Mouse (Mus musculus) hindlimb bud, embryonic 11.5 days (tissue): Measurements from ENCODE around the gene Cx3cl1.

Experiments used
- DNase-seq: peaks from one replicate; pipeline ENCODE4 v3.0.0-alpha.2; 2012; ENCODE audit warnings: low read depth, low spot score; ENCODE audit errors: extremely low spot score

The Cx3cl1 gene

GRCm38 (mm10) chr8:94773048-94773447 is 1.2 kb downstream of the Cx3cl1 start:
- DNase-seq: no peak

- no peak for DNase-seq
Measured at GRCm38 (mm10) chr8:94773700-94774171, 1.9 kb downstream of the Cx3cl1 start.

GRCm38 (mm10) chr8:94774601-94775000 is 2.8 kb downstream of the Cx3cl1 start:
- DNase-seq: no peak

GRCm38 (mm10) chr8:94776346-94776745 is 4.5 kb downstream of the Cx3cl1 start:
- DNase-seq: no peak

GRCm38 (mm10) chr8:94778036-94778435 is 6.2 kb downstream of the Cx3cl1 start:
- no peak for DNase-seq

GRCm38 (mm10) chr8:94778473-94778872 is 6.7 kb downstream of the Cx3cl1 start:
- no peak for DNase-seq

- DNase-seq: no peak
Measured at GRCm38 (mm10) chr8:94778895-94779533, 7.2 kb downstream of the Cx3cl1 start.

GRCm38 (mm10) chr8:94779534-94780294 is 7.9 kb downstream of the Cx3cl1 start:
- DNase-seq: no peak

GRCm38 (mm10) chr8:94780491-94781154 is 8.8 kb downstream of the Cx3cl1 start:
- no peak for DNase-seq

- no peak for DNase-seq
Measured at GRCm38 (mm10) chr8:94781155-94781837, 9.5 kb downstream of the Cx3cl1 start.

GRCm38 (mm10) chr8:94781838-94782235 is 10.0 kb downstream of the Cx3cl1 start:
- DNase-seq: no peak

- DNase-seq: no peak
Measured at GRCm38 (mm10) chr8:94783890-94784289, 12.1 kb downstream of the Cx3cl1 start.

- no peak for DNase-seq
Measured at GRCm38 (mm10) chr8:94785247-94785985, 13.6 kb downstream of the Cx3cl1 start.

- no peak for DNase-seq
Measured at GRCm38 (mm10) chr8:94785995-94786595, 14.3 kb downstream of the Cx3cl1 start.

- no peak for DNase-seq
Measured at GRCm38 (mm10) chr8:94787524-94788501, 16.0 kb downstream of the Cx3cl1 start.

- DNase-seq: no peak
Measured at GRCm38 (mm10) chr8:94789256-94789955, 17.6 kb downstream of the Cx3cl1 start.

GRCm38 (mm10) chr8:94794368-94794767 is 22.6 kb downstream of the Cx3cl1 start:
- no peak for DNase-seq

- no peak for DNase-seq
Measured at GRCm38 (mm10) chr8:94794782-94795181, 23.0 kb downstream of the Cx3cl1 start.
